Mouse (Mus musculus): ENCODE data around the gene Gm9913. TPM values are rescaled to one million over a fixed set of nuclear protein-coding genes. Genes with fewer than 3 reads are reported as not detected.

The Gm9913 gene
- under 1 TPM; 0.47 to 0.48 TPM for total RNA-seq (2021)

DNA sequence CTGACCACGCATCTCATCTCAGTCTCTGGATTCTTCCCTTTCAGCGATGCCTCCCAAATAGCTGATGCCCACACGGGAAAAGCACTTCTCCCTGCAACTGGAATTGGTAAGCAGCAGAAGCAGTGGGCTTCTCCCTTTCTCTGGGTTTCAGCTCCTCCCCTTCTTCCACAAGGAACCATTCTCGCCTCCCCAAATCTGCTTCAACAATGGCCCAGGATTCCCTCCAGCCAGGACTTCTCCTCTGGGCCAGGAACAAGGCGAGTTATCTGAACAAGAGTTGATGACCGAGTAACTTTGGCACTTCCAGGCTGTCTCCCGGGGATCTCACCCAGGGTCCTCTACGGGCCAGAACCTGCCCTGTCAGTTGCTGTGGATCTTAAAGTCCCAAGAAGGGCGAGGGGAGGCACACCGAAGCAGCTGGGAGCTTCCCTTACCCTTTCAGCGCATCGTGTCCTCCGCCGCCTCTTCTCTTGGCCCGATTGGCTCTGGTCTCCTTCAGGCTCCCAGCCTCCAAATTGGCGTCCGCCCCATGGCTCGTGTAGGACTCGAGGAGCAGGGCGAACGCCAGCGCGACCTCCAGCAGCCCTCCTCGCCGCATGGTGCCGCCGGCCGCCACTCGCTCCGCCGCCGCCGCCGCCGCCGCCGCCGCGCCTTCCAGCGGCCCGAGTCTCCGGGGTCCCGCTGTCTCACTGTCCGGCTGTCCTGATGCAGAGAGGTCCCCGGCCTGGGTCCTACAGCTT is at the start of gene Gm9913:
Gene Gm9913 (plus strand): TSS at position 84 of the 740 bp plus-strand sequence.
- intact Hi-C loops (cut with DNase I) = loop anchor here (5.0 to 10.0 kb wide), 3 partner anchors 33 to 103 kb away; no protein-coding TSS in a partner anchor
- DNase-seq = peak; percentile 70 to 72

- DNase-seq = no peak
- intact Hi-C loops (cut with DNase I) = no loop called here
Observed at GRCm38 (mm10) chr2:125456059-125456789, 48.7 kb upstream of the Gm9913 start.

- intact Hi-C loops (cut with DNase I) = no loop called here
- no peak for DNase-seq
Observed at GRCm38 (mm10) chr2:125459087-125459486, 45.8 kb upstream of the Gm9913 start.

DNA sequence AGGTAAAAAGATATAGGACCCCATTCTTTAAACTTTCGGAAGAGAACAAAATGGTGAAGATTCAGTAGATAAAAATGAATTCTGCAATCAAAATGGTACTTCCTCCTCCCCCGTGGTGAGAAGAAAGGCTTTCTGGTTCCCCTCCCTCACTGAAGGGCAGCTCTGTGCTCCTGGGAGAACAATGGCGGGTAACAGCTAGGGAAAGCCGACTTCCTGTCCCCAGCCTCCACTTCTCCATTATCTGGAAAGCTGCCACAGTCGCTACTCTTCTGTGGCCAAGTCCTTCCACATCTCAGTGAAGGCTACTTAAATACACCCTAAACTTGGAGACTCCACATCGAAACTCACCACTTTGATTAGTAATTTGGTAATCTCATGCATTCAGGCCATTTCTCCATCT is 40.9 kb upstream of the Gm9913 start:
- no peak for DNase-seq
- intact Hi-C loops (cut with DNase I) = no loop called here

GRCm38 (mm10) chr2:125470553-125471295 is 34.2 kb upstream of the Gm9913 start:
- peak; percentile 81 to 83 for DNase-seq
- intact Hi-C loops (cut with DNase I) = loop anchor here (5.0 kb wide), 1 partner anchor 37 kb away; the partner anchor contains the start of genes Fbn1 and Gm9913

DNA sequence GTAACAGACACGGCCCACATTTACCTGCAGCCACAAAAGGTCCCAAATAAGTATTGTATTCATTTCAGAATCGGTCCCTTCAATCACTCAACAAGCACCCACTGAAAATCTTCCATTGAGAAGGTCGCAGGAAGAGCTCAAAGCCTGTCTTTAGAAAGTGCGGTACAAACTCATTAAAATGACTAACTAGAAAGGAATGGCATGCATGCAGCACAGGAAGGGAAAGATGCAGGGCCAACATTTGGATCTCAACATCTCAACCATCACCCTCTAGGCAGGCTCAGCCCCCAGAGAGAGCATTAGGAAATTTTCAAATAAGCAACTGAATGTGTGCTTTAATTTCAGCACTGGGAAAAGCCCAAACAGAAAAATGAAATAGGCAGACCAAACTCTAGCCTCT is 33.2 kb upstream of the Gm9913 start:
- intact Hi-C loops (cut with DNase I) = loop anchor here (2.0 to 5.0 kb wide), 2 partner anchors 15 to 36 kb away; partner anchors contain the start of genes Fbn1 and Gm9913
- DNase-seq = no peak

DNA sequence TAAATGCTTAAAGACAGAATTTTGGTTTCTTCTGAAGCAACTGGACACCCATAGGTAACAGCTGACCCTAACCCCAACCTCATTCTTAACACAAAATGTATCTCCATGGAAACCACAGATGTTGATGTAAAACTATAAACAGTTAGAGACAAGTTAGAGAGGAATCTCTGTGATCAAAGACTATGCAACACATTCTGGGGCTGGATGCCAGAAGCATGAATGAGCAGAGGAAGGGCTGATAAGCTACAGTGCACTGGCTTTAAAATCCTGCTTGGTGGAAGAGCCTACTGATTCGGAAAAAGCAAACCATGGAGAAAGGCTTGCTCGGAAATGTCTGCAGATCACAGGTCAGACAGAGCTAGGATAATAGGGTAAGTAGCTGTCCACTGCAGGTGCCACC is 31.7 kb upstream of the Gm9913 start:
- no peak for DNase-seq
- intact Hi-C loops (cut with DNase I) = loop anchor here (2.0 to 5.0 kb wide), 2 partner anchors 14 to 34 kb away; partner anchors contain the start of genes Fbn1 and Gm9913

GRCm38 (mm10) chr2:125474690-125475089 is 30.2 kb upstream of the Gm9913 start:
- intact Hi-C loops (cut with DNase I) = loop anchor here (5.0 kb wide), 1 partner anchor 33 kb away; the partner anchor contains the start of genes Fbn1 and Gm9913
- DNase-seq = peak; percentile 53 to 59

DNA sequence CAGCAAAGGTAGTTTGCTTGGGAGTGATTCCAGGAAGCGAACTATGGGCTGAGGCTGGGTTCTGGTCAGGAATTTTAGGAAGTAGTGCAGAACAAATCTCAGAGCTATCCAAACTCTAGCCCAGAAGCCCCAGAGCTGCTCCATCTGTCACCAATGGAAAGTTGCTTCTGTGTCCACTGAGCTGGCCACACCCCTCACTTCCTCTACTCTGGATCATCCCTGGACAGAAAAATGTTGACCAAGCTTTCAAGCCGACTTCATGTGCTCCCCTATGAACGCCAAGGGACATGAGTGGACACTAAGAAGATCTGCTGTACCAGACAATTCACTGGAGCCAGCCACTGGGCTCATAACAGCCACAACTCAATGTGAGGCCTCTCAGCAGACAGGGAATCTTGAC is 28.7 kb upstream of the Gm9913 start:
- DNase-seq = no peak
- intact Hi-C loops (cut with DNase I) = no loop called here

GRCm38 (mm10) chr2:125477367-125477766 is 27.5 kb upstream of the Gm9913 start:
- intact Hi-C loops (cut with DNase I) = no loop called here
- DNase-seq = no peak

GRCm38 (mm10) chr2:125478705-125479104 is 26.2 kb upstream of the Gm9913 start:
- no peak for DNase-seq

DNA sequence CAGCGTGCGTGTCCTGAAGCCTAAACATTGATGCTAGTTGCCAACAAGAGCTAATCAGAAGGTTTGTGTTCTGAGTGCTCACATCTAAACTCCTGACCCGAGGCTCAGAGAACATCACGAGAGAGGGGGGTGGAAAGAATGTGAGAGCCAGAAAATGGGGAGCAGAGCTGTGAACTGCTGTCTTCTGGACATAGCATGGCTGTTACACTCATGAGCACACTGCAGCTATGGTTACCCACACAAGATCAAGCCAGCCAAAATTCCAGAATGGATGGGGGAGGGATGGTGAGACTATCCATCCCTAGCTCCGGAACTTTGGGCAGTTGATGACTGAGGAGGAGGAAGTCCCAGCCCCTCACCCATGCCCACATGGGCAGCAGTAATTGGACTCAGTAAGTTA is 24.8 kb upstream of the Gm9913 start:
- DNase-seq = peak in 1 of 2 experiments; percentile 38
- intact Hi-C loops (cut with DNase I) = no loop called here

More at GRCm38 (mm10) chr2:125478705-125479104, 26.2 kb upstream of the Gm9913 start:
- intact Hi-C loops (cut with DNase I) = no loop called here

DNA sequence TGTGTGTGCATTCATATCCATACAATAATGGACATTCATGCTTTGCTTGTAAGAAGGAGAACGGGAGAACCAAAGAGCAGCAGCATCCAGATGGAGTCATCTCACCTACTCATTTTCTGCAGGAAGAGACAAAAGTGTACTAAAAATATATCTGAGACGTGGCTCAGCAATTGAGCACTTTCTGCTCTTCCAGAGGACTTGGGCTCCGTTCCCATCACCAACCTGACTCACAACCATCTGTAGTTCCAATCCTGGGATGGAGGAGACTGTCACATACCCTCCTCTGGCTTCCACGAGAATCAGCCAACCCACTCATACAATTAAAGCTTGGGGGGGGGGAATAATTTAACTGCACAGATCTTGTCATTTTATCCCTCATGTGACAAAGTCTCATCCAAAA is 23.8 kb upstream of the Gm9913 start:
- intact Hi-C loops (cut with DNase I) = no loop called here

DNA sequence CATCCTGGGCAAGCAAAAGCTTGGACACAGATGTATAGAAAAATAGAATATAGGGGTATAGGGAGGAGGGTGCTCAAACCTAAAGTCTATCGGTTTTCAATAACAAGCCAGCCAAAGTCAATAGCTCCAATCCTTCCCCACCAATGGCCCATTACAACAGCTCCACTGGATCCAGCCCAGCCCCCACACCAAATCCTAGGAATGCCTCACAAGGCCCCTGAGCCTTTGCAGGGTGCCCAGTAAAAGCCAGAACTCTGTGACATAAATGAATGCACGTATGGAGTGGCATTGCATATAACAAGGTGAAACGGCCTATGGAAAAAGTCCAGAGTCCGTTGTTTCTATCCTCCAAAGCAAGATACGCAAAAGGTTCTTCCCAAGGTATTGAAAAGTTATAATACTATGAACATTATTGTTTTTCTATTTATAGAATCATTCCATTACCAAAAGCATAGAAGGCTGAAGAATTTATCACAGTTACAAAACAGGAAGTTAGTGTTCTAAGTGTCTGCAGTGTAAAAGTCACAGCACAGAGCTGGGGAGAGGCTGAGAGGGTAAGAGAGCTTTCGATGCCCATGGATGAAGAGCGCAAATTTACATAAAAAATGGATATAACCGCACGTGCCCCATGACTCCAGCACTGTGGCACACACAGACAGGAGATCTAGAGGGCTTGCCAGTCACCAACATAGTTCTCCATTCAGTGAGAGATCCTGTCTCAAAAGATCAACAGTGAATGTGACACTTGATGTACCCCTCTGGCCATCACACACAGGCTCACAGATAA is 23.2 kb upstream of the Gm9913 start:
- intact Hi-C loops (cut with DNase I) = no loop called here
- DNase-seq = no peak

More for the DNA sequence above, 23.8 kb upstream of the Gm9913 start:
- DNase-seq = no peak

GRCm38 (mm10) chr2:125484164-125484563 is 20.7 kb upstream of the Gm9913 start:
- peak; percentile 62 to 65 for DNase-seq
- intact Hi-C loops (cut with DNase I) = no loop called here

GRCm38 (mm10) chr2:125484910-125485309 is 20.0 kb upstream of the Gm9913 start:
- peak; percentile 50 to 53 for DNase-seq
- intact Hi-C loops (cut with DNase I) = no loop called here

DNA sequence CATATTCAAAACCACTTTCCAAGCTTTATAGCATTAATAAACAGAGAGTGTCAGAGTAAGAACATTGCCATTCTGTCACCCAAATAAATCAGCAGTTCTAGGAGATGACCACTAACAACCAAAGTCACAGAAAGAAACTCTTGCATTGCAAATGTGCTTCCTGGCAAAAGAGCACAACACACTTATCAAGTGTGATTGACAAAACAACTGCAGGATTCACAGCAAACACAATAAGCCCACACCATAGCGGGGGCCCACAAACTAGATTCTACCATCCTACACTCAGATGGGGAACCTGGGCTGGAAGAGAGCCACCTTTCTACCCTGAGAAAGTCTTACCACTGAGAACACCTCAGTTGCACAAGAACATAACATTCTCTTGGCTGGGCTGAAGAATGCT is 14.9 kb upstream of the Gm9913 start:
- DNase-seq = no peak
- intact Hi-C loops (cut with DNase I) = no loop called here

DNA sequence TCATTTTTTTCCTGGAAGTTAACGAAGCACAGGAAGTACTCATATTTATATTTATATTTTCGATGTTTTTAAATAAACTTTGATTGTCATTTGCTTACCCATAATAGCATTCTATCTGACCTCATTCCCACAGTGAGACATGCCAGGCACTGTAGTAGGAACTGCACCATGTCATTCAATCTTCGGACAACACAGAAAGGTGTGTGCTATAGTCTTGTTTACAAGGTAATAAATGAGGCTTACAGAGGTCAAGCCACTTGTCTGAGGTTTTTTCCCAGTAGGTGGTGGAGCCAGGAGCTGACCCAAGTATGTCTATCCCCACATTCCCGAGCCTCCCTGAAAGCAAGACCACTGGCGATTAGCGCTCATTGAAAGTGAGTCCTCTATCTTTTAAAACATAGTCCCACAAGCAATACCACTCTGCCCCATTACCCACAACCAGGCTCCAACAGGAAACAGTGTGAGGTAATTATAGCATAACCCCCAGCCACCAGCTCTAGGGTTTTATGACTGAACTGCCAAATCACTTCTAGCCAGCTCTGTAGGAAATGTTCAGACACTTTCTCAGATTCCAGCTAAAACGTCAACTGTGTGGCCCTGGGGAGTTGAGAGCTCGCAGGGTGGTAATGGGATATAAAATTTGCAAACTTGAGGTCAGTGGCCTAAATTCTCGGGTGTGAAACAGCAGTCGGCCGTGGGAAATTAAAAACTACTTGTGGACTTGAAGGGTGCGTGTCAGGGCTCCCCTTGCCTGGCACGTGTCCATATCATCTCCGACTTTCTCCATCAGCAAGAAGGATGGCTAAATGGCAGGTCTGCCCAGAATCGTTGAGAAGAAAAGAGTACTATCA is 12.6 kb upstream of the Gm9913 start:
- intact Hi-C loops (cut with DNase I) = no loop called here
- peak in 1 of 2 experiments; percentile 35 for DNase-seq

GRCm38 (mm10) chr2:125494291-125494690 is 10.6 kb upstream of the Gm9913 start:
- intact Hi-C loops (cut with DNase I) = no loop called here
- DNase-seq = no peak

All from heart, postnatal 10 days (tissue).